Mouse (Mus musculus) liver, embryonic 12.5 days (tissue): ENCODE measurements around the gene Slc25a19. TPM values are rescaled to one million over a fixed set of nuclear protein-coding genes. Genes with fewer than 3 reads are reported as not detected.

ENCODE experiments used
- ATAC-seq: fragments of 200-750 bp; cut with Nextera tagmentation; 2 replicates; pipeline ENCODE4 v1.8.0; 2017; ENCODE audit warnings: moderate number of reproducible peaks, mild to moderate bottlenecking, moderate library complexity
- H3K27ac ChIP-seq: fragments of 300-500 bp; sonication (generic); 2 replicates; pipeline ENCODE4 v1.5.1; 2016; ENCODE audit warnings: mild to moderate bottlenecking
- H3K27me3 ChIP-seq: fragments of 300-500 bp; sonication (generic); replicated peaks from 2 replicates; pipeline ENCODE4 v1.6.1; 2016; ENCODE audit warnings: mild to moderate bottlenecking, moderate library complexity
- H3K36me3 ChIP-seq: fragments of 300-500 bp; sonication (generic); 2 replicates; pipeline ENCODE4 v1.6.1; 2016; ENCODE audit warnings: mild to moderate bottlenecking, moderate library complexity
- H3K4me1 ChIP-seq: fragments of 300-500 bp; sonication (generic); 2 replicates; pipeline ENCODE4 v1.6.1; 2016
- H3K4me2 ChIP-seq: fragments of 300-500 bp; sonication (generic); 2 replicates; pipeline ENCODE4 v1.6.1; 2016; ENCODE audit warnings: mild to moderate bottlenecking, moderate library complexity
- H3K4me3 ChIP-seq: fragments of 300-500 bp; sonication (generic); 2 replicates; pipeline ENCODE4 v1.5.1; 2016; ENCODE audit warnings: mild to moderate bottlenecking, moderate library complexity
- H3K9ac ChIP-seq: fragments of 300-500 bp; sonication (generic); 2 replicates; pipeline ENCODE4 v1.6.1; 2016; ENCODE audit warnings: mild to moderate bottlenecking, moderate library complexity
- H3K9me3 ChIP-seq: fragments of 300-500 bp; sonication (generic); replicated peaks from 2 replicates; pipeline ENCODE4 v1.6.1; 2016; ENCODE audit warnings: mild to moderate bottlenecking, moderate library complexity
- WGBS: fragments of 180-500 bp; shearing (Covaris S2); methylation state at CpG from one replicate; pipeline ENCODE4 v1.1.7; 2016; ENCODE audit not compliant: insufficient replicate concordance; 5-methylcytosine and 5-hydroxymethylcytosine counted together
- polyA plus RNA-seq: library from polyadenylated mRNA; unstranded; fragments of >200 nt; fragmentation: Nextera tagmentation; extraction: Ambion mirVana; gene quantifications from 2 replicates; pipeline ENCODE4 v1.2.1, GENCODE M21; 2016

Gene Slc25a19
- 15.7 and 17.2 TPM in 2 replicates for polyA plus RNA-seq

DNA sequence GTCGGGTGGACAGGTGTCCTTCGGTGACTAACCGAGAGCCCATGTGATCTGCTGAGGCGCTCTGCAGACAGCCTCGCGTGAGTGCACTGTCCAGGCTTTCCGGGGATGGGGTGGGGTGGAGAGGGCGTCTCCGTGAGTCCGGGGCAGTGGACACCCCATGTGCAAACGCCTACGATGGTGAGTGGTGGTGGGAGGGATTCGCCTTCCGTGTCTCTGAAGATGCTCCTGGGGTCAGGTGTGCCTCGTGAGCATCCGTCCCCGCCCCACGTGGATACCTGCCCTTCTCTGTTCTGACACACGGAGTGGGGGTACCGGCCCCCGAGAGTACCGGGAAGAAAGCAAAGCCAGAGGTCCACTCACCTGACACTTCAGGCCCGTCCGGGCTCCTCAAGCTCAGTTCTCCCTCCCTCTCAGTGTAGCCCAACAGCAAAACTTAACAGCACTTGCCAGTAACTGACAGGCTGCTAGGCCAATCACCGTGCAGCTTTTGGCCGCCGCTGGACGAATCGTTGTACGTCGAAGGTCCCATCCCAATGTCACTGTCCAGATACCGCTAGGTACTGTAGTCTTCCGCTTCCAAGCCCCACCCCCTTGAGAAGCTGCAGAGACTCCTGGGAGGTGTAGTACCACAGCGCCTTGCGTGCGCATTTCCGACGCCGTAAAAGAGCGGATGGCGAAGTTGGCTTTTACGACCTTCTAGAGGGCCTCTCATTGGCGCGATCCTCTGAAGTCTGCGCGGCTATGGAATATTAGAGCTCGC is at the start of gene Slc25a19:
Slc25a19 (minus strand) TSS at position 591 of the 760 bp plus-strand sequence.
- H3K9ac ChIP-seq, result peak within 1 kb of the TSS; percentile 80
- peak; percentile 98 for ATAC-seq
- H3K9me3 ChIP-seq, result no peaks in the 10 kb centered on the region
- H3K4me1 ChIP-seq, result peaks cover 37% of the 10 kb centered on the region
- peak within 1 kb of the TSS; percentile 80 for H3K27ac ChIP-seq
- peaks cover 15% of the 10 kb centered on the region for H3K36me3 ChIP-seq
- 3% methylated on average over 47 of the region's 47 CpGs for WGBS
- no peaks in the 10 kb centered on the region for H3K27me3 ChIP-seq
- H3K4me2 ChIP-seq, result peak within 1 kb of the TSS; percentile 94
- peak within 1 kb of the TSS; percentile 77 for H3K4me3 ChIP-seq

DNA sequence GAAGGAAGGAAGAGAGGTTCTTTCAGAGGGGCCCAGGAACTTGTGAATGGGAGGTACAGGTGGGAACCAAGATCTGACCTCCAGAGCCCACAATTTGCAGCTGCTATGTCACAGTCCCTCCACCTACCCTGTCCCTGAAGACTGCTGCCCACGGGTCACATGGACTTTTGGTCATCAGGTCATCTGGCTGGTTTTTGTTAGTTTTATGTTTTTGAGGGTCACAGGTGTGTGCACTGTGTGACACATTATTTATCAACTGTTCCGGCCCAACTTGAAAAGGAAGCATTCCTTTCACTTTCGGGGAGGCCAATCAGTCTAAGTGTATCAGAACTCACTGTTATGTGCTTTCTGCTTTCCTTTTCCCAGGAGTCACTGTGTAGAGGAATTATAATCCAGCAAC is 49.4 kb upstream of the Slc25a19 start:
- peaks cover 35% of the 10 kb centered on the region for H3K36me3 ChIP-seq
- no peak for ATAC-seq
- H3K9ac ChIP-seq, result no peak overlapping the region
- H3K27me3 ChIP-seq, result no peaks in the 10 kb centered on the region
- WGBS, result 74% methylated on average over 3 of the region's 3 CpGs
- H3K9me3 ChIP-seq, result no peaks in the 10 kb centered on the region
- H3K27ac ChIP-seq, result no peak overlapping the region
- peaks cover 45% of the 10 kb centered on the region for H3K4me1 ChIP-seq
- H3K4me3 ChIP-seq, result no peak overlapping the region
- H3K4me2 ChIP-seq, result no peak overlapping the region

DNA sequence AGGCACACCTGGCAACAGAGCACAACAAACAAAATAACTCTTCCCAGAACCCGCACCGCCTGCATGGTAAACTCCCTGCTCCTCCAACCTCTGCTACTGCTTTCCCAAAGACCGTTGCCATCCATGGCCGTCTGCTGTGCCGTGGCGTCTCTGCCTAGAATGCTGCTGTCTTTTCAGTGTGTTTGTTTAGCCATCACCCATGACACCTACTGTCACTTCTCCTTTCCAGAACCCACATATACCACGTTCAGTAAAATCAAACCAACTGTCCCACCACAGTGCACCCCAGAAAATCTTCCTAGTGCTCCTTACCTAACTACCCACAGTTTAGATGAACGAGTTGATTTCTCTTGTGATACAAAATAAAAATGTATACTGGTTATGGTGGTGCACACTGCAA is 48.6 kb upstream of the Slc25a19 start:
- Histone ChIP-seq H3K4me2 (no peak overlapping the region), H3K4me3 (no peak overlapping the region), H3K4me1 (peaks cover 51% of the 10 kb centered on the region), H3K27ac (no peak overlapping the region), H3K9ac (no peak overlapping the region), H3K27me3 (no peaks in the 10 kb centered on the region), H3K9me3 (no peaks in the 10 kb centered on the region), H3K36me3 (peaks cover 28% of the 10 kb centered on the region)
- 75% methylated on average over 8 of the region's 8 CpGs for WGBS
- ATAC-seq, result no peak

DNA sequence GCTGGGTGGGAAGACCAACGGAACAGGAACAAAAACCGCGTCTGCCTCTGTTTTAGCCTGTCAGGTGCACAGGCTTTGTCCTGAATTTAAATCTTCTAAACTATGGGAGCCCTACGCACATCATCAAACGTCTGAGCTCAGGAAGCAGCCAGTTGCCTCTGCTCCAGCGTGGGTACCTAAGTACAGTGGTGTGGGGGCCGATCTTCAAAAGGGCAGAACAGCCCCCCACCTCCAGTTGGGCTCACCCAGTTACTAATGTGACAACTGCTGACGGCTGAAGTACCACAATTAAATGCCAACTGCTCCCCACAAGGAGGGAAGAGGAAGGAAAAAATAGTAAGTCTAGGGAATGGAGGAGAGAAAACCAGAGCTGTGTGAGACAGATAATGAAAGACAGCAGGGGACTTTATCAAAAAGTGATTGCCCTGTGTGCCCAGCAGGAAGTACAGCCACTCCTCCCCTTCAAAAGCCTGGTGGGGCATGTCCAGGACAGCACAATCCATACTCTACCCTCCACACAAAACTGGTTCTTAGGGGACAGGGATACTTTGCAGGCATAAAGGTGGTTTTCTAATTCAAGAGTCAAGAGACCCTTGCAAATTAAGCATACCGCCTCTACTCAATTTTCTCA is 46.3 kb upstream of the Slc25a19 start:
- 41% methylated on average over 9 of the region's 9 CpGs for WGBS
- H3K4me1 ChIP-seq, result peaks cover 73% of the 10 kb centered on the region
- H3K9ac ChIP-seq, result peak overlapping the region; percentile 1; the same call in 1 of the 2 replicates
- H3K4me2 ChIP-seq, result peak overlapping the region; percentile 27
- peaks cover 17% of the 10 kb centered on the region for H3K36me3 ChIP-seq
- H3K27ac ChIP-seq, result 0 out of 2 replicates have a peak overlapping the region, but pooled peaks have one; percentile 18
- H3K4me3 ChIP-seq, result no peak overlapping the region
- ATAC-seq, result peak; percentile 63; the same call in 1 of the 2 replicates
- no peaks in the 10 kb centered on the region for H3K9me3 ChIP-seq
- H3K27me3 ChIP-seq, result no peaks in the 10 kb centered on the region

DNA sequence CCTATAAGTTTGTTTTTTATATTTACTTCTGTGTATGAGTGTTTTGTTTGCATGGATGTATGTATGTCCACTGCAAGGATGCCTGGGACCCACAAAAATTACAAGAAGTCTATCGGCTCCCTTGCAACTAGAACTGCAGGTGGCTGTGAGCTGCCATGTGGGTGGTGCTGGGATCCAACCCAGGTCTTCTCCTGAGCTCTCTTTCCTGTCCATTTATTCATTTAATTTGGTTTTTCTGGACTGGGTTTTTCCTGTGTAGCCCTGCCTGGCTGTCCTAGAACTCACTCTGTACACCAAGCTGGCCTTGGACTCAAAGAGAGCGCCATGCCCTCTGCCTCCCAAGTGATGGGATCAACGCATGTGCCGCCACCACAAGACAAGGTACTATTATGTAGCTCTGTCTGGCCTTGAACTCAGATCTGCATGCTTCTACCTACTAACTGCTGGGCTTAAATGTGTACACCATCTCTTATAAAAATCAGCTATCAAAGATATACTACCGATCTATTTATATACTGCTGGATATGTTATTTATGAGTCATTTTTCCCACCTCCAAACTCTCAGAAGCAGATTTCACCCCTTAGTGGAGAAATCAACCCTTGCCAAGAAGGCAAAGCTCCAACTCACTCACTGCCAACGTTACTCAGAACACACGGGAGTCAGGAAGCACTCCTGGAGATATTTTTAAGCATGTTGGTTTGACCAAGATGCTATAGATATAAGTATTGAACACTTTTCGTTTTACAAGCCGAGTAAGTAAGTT is 45.6 kb upstream of the Slc25a19 start:
- Histone ChIP-seq H3K9ac (no peak overlapping the region), H3K9me3 (no peaks in the 10 kb centered on the region), H3K36me3 (peaks cover 18% of the 10 kb centered on the region), H3K4me1 (peaks cover 73% of the 10 kb centered on the region), H3K4me2 (peak overlapping the region; percentile 27), H3K27ac (0 out of 2 replicates have a peak overlapping the region, but pooled peaks have one; percentile 18), H3K4me3 (no peak overlapping the region), H3K27me3 (no peaks in the 10 kb centered on the region)
- no peak for ATAC-seq
- WGBS, result 63% methylated on average over 9 of the region's 9 CpGs

DNA sequence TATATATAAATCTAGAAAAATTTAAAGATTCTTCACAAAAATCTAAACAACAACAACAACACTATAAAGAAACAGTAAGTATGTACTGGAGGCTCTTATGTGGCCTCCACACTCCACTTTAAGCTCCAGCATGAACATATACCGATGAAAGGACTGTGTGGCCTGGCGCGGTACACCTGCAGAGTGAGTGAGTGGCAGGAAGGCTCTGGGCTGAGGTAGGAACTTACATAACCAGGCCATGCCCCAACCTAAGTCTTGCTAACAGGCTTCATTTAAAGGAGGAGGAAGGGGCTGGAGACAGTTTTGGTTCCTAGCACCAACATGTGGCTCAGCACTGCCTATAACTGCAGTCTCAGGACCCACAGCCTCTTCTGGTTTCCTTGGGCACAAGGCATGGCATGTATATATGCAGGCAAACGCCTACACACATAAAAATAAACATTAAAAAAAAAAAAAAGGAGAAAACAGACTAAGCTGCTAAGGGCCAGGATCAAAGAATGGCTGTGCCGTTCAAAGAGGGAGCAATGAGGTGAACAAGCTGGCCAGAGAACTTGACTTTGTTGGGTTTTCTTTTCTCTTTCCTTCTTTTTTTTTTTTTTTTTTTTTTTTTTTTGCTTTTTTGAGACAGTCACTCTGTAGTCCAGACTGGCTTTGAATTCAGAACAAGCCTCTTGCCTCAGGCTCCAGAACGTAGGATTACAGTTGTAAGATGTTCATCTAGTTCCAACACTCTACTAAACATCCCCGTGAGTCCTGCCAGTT is 44.3 kb upstream of the Slc25a19 start:
- H3K36me3 ChIP-seq, result peaks cover 7% of the 10 kb centered on the region; the same call in 1 of the 2 replicates
- no peak for ATAC-seq
- peaks cover 71% of the 10 kb centered on the region for H3K4me1 ChIP-seq
- no peak overlapping the region for H3K4me3 ChIP-seq
- WGBS, result 68% methylated on average over 7 of the region's 7 CpGs
- no peaks in the 10 kb centered on the region for H3K9me3 ChIP-seq
- no peak overlapping the region for H3K27ac ChIP-seq
- no peak overlapping the region for H3K4me2 ChIP-seq
- no peak overlapping the region for H3K9ac ChIP-seq
- no peaks in the 10 kb centered on the region for H3K27me3 ChIP-seq

DNA sequence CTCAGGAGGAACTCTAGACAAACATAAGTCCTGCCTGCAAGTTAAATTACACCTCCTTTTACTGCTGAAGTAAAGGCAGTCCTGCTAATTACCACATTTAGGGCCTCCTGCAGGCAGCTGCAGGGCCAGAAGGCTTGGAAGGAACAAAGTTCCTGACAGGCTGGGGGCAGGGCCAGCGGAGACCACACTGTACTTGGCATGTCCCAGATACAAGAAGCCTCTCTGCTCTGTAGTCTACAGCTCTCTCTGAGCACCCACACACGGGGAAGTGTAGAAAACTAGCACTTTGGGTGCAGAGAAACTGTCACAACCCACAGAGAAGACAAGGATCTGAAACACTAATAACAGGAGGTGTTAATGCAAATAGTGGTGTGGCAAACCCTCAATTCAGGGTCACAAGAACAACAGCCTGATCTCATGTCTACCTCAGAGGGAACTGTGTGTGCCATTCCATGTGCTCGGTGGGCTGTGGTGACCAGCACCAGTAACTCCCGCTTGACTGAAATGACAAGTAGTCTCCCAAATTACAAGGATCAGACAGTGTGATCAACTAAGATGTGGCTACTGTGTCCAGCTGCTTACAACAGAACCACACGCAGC is 42.5 kb upstream of the Slc25a19 start:
- H3K27me3 ChIP-seq, result no peaks in the 10 kb centered on the region
- peaks cover 66% of the 10 kb centered on the region for H3K4me1 ChIP-seq
- no peaks in the 10 kb centered on the region for H3K9me3 ChIP-seq
- H3K4me3 ChIP-seq, result no peak overlapping the region
- H3K4me2 ChIP-seq, result no peak overlapping the region
- H3K27ac ChIP-seq, result peak overlapping the region; percentile 39; the same call in 1 of the 2 replicates
- no peak for ATAC-seq
- WGBS, result 47% methylated on average over 5 of the region's 5 CpGs
- 0 out of 2 replicates have a peak, but pooled peaks cover 4% of the 10 kb centered on the region for H3K36me3 ChIP-seq
- no peak overlapping the region for H3K9ac ChIP-seq

DNA sequence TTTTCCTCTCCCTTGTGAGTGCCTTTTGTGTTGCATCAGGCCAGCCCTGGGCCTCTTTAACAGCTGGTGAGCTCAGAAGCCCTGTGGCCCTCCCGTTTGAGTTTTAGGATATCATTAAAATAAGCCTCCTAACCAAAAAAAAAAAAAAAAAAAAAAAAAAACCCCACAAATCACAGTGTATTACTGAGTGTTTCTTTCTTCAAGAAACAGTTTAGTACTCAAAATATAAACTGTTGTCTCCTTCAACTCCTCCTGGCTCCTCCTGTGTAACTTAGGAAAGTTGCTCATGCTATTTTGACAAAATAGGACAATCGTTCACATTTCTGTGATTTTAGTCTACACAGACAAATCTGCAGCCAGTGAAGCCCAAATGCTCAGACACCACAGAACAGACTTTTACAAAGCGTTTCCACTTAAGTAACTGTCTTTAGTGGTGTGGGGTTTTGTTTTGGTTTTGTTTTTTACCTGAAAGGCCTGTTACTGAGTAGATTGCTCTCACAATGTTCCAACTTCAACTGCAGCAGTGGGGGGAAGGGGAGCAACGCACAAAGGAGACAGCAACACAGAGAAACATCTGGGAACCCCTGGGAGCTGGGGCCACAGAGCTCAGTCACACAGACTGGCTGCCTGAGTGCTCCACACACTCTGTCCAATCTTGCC is 35.7 kb upstream of the Slc25a19 start:
- ATAC-seq, result no peak
- no peak overlapping the region for H3K4me3 ChIP-seq
- 75% methylated on average over 4 of the region's 4 CpGs for WGBS
- H3K9me3 ChIP-seq, result no peaks in the 10 kb centered on the region
- peaks cover 19% of the 10 kb centered on the region for H3K36me3 ChIP-seq
- no peak overlapping the region for H3K4me2 ChIP-seq
- H3K9ac ChIP-seq, result no peak overlapping the region
- H3K27ac ChIP-seq, result no peak overlapping the region
- no peaks in the 10 kb centered on the region for H3K27me3 ChIP-seq
- peaks cover 29% of the 10 kb centered on the region for H3K4me1 ChIP-seq

DNA sequence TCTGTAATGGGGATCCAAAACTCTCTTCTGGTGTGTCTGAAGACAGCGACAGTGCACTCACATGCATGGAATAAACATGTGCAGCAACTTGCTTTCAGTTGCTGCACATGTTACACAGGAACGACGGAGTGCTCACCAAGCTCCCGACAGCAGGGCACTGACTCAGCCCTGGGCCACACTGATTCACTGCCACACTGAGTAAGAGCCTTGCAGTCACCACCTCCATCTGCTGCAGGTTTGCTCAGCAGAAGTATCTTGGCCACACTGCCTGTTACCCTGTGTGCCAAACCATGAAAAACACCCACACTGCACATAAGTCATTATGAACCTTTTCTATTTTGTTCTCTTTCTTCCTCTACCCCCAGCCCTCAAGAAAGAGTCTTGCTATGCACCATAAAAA is 32.3 kb upstream of the Slc25a19 start:
- no peak for ATAC-seq
- no peaks in the 10 kb centered on the region for H3K27me3 ChIP-seq
- H3K9ac ChIP-seq, result no peak overlapping the region
- H3K4me3 ChIP-seq, result no peak overlapping the region
- H3K36me3 ChIP-seq, result peaks cover 26% of the 10 kb centered on the region
- 82% methylated on average over 4 of the region's 4 CpGs for WGBS
- peaks cover 32% of the 10 kb centered on the region for H3K4me1 ChIP-seq
- H3K9me3 ChIP-seq, result no peaks in the 10 kb centered on the region
- no peak overlapping the region for H3K4me2 ChIP-seq
- H3K27ac ChIP-seq, result no peak overlapping the region

DNA sequence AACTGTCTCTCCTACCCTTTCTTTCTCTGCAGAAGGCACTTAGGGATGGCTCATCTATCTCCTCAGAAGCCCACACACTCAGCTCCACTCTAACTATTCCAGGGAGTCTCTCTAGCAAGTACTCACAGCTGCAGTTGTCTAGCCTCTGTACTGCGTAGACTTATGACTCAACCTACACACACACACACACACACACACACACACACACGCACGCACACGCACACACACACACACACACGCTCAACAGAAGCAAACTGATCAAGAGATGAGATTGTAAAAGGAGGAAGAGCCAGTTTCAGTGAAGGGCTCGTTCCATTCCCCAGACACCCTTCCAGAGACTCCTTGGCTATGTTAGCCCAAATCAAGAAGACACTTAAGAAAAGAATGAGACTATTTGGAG is 30.4 kb upstream of the Slc25a19 start:
- Histone ChIP-seq H3K9me3 (no peaks in the 10 kb centered on the region), H3K4me3 (no peak overlapping the region), H3K9ac (no peak overlapping the region), H3K27me3 (no peaks in the 10 kb centered on the region), H3K36me3 (peaks cover 44% of the 10 kb centered on the region), H3K27ac (no peak overlapping the region), H3K4me1 (peaks cover 28% of the 10 kb centered on the region), H3K4me2 (no peak overlapping the region)
- WGBS, result 62% methylated on average over 6 of the region's 6 CpGs
- no peak for ATAC-seq

DNA sequence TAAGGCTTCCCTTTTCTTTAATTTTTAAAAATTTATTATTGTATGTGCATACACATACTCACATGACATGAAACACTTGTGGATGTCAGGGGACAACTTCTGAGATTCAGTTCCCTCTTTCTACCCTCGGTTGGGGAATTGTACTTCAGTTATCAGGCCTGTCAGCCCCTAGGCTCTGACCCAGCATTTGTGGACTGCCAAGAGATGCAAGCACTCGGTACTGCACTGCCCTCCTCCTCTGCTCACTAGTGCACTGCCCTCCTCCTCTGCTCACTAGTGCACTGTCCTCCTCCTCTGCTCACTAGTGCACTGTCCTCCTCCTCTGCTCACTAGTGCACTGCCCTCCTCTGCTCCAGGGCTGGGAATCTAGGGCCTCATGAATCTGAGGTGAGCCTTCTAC is 26.0 kb upstream of the Slc25a19 start:
- Histone ChIP-seq H3K4me3 (no peak overlapping the region), H3K9me3 (no peaks in the 10 kb centered on the region), H3K4me2 (no peak overlapping the region), H3K27me3 (no peaks in the 10 kb centered on the region), H3K9ac (no peak overlapping the region), H3K36me3 (peaks cover 55% of the 10 kb centered on the region), H3K4me1 (peaks cover 16% of the 10 kb centered on the region), H3K27ac (no peak overlapping the region)
- no peak for ATAC-seq
- WGBS, result 41% methylated on average over 2 of the region's 2 CpGs
